Mouse (Mus musculus): Measurements from ENCODE around the gene Efcab9.

Efcab9 gene

DNA sequence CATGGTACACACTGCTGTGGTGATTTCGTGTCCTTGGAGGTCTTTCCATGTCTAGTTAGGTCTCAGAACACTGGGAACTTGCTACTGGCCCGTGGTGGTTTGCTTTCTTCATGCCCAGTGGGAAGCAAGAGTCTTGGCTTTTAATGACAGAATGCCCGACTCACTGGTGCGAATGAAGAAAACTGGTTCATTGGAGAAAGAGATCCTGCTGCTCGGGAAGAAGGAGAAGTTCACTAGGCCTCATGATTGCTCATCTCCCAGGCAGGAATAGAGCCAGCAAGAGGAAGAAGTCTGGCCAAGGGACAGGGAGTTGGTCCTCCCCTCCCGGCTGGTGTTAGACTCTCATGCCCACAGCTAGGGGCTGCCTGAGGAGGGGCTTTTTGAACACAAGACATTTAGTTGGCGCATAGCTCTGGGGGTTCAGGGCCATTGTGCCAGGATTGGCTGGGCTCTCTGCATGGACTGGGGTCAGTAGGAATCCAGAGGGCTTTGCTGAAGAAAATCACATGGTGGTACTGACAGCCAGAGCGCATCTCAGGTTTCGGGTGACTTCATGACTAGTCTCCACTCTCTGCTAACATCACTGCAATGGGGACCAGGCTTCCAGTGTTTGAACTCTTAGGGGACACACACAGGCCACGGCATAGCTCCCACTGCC lies 24.6 kb upstream of the Efcab9 start:
- no peak for DNase-seq (ENCODE audit: low read depth, low spot score)

DNA sequence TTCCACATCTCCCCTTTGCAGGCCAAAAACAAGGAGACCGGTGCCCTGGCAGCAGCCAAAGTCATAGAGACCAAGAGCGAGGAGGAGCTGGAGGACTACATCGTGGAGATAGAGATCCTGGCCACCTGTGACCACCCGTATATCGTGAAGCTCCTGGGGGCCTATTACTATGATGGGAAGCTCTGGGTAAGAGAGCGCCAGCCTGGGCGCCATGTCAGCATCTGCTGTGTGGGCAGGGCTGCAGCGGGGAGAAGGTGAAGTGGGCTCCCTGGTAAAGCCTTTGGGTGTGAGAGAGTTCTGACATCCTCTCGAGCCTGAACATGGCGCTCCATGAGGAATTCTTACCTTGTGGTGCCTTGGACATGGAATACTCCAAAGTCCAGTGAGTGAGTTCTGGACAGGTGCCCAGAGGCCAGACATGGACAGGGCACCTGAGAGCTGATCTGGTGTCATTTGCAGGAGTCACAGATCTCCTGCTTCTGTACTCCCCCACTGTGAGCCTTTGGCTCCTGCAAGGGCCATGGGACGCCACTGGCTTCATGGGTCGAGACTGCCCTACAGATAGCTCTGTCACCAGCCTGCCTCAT lies 23.3 kb upstream of the Efcab9 start:
- no peak for DNase-seq (ENCODE audit: low read depth, low spot score)

GRCm38 (mm10) chr11:32554141-32555091 lies 22.5 kb upstream of the Efcab9 start:
- no peak for DNase-seq (ENCODE audit: low read depth, low spot score)

DNA sequence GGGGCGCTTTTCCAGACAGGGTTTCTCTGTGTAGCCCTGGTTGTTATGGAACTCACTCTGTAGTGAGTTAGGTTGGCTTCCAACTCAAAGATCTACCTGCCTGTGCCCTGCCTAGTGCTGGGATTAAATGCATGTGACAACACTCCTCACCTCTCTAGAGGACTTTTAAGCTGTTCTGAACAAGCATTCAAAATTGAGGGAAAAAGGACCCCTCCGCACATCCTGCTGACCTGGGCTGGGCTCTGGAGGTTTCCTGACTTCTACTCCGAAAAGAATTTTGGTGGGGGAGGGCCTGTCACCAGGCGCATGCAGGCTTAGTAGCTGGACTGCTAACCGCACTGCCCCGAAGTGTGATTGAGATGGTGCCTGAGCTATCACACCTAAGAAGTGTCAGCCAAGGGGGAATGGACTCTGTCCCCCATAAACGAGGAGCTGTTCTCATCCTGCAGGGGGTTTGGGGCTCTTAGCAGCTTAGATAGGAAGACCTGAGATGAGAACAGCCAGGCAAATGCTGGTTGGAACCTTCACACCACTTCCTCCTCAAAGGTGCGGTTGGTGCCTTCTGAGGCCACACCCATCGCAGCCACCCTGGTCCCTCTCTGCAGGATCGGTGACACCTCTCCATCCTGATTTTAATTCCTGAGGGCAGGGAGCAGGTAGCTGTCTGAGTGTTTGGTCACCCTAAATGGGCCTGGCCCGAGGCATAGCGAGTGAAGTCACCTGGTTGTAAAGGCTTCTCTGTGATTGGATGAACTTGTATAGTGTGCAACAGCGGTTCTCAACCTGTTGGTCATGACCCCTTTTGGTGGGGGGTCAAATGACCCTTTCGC lies 21.6 kb upstream of the Efcab9 start:
- no peak for DNase-seq (ENCODE audit: low read depth, low spot score)

DNA sequence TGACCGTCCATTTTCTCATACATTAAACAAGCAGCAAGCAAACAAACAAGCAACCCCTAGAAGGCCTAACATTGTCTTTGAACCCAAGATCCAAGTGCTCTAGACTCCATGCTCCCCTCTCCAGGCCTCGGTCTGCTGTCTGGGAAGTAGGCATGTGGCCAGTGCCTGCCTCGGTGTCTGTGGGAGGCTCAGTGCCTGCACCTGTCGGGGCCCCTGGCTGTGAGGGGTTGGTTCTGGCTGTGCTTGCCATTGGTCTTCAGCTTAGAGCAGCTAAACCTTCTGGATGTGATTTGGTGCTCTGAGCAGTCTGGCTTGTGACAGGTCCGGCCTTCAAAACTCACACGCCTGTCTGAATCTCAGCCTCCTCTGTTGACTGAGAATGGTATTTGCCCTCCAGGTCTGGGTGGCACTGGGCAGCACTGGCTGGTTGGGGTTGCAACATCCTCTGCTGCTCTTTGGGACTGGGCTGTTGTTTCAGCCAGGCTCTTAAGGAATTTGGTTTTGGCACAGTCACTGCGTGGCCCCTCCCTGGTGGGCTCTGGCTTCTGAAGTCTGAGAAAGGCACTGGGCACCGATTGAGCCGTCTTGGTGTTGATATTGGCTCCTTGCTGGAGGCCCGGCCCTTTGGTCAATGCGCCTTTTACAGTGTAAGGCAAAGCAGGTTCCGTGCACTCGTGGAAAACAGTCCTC lies 20.7 kb upstream of the Efcab9 start:
- DNase-seq (ENCODE audit: low read depth, low spot score), result no peak

- DNase-seq (ENCODE audit: low read depth, low spot score), result no peak
Measured at GRCm38 (mm10) chr11:32551579-32552297, 19.9 kb upstream of the Efcab9 start.

DNA sequence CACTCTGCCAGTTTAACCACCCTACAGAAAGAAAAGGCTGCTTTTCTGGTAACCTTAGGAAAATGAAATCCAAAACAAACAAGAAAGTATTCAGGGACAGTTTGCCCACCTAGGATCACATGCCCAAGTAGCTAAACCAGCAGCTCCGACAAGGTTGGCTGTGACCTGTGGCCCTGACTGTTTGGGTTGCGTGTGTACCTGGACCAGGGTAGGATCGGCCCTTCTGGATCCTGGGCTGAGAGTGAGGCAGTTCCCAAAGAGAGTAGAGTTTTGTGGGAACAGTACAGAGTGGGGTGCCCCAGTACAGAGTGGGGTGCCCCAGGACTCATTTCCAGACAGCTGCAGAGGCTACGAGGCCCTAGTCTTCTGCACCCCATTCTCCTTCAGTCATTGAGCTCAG lies 19.2 kb upstream of the Efcab9 start:
- no peak for DNase-seq (ENCODE audit: low read depth, low spot score)

DNA sequence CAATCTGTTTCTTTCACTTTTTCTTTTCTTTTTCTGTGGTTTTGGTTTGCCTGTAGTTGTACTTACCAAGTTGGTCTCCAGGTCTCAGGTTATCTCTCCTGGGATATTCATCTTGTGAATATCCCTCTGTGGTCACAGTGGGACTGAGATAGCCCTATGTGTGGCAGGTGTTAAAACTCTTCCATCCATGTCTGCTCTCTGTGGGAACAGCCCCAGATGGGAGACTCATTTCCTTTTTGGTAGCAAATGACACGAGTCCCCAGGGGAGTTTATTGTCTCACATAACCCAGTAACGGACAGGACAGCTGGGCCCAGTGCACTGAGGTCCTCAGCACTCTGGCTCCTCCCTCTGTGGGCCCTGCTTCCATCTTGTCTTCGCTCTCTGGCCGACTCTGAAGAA lies 18.2 kb upstream of the Efcab9 start:
- DNase-seq (ENCODE audit: low read depth, low spot score), result no peak

- DNase-seq (ENCODE audit: low read depth, low spot score), result no peak
Measured at GRCm38 (mm10) chr11:32549236-32549635, 17.4 kb upstream of the Efcab9 start.

- DNase-seq (ENCODE audit: low read depth, low spot score), result no peak
Measured at GRCm38 (mm10) chr11:32548240-32548639, 16.4 kb upstream of the Efcab9 start.

- no peak for DNase-seq (ENCODE audit: low read depth, low spot score)
Measured at GRCm38 (mm10) chr11:32547391-32547947, 15.6 kb upstream of the Efcab9 start.

DNA sequence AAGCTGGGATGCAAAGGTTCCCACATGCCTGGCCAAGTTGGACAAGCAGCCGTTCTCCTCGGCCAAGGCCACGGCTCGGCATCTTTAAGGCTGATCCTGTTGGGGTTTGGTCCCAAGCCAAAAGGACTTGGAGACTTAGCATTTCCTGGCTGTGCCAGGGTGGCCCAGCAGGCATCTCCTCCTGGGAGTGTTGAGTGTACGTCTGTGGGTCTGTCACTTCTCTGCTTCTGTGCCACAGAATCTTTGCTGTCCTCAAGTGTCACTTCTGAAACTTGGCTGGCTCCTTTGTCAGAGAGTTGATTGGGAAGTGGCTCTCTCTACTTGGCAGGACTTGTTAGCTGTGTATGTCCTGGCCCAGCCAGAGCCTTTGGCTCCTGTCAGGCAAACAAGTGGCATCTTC lies 14.6 kb upstream of the Efcab9 start:
- no peak for DNase-seq (ENCODE audit: low read depth, low spot score)

DNA sequence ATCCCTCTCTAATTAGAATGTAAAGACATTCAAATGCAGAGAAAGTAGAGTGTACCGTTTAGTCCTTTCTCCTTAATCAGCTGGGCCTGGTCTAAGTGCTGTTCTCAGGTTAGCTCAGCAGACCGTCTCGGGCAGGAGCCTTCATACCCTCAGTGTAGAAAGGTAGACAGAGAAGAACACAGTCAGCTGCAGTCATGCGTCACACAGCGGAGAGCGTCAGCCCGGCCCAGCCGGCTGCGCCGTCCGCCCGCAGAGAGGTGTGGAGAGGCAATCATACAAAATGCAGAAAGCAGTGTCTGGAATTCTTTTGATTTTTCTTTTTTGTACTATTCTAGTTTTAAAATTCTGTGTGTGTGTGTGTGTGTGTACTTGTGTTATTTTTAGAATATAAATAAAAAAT lies 13.7 kb upstream of the Efcab9 start:
- DNase-seq (ENCODE audit: low read depth, low spot score), result no peak

- no peak for DNase-seq (ENCODE audit: low read depth, low spot score)
Measured at GRCm38 (mm10) chr11:32544497-32544896, 12.6 kb upstream of the Efcab9 start.

DNA sequence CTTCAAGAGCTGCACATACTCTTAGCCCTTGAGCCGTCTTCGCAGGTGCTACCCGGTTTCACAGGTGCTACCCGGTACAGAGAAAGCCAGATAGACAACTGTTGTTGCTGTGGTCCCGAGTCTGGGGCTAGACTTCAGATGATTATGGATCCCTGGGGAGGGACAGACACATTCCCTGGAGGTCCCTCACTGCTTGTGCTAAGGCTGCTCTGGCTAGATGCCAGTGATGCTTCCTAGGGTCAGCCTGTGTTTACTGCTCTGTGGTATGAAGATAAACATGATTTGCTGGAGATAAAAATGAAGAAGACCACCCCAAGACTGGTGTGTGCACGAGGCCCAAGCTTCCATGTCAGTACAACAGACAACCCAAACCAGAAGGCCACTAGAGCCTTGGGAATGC lies 12.2 kb upstream of the Efcab9 start:
- no peak for DNase-seq (ENCODE audit: low read depth, low spot score)

GRCm38 (mm10) chr11:32542687-32543411 lies 11.0 kb upstream of the Efcab9 start:
- DNase-seq (ENCODE audit: low read depth, low spot score), result peak; percentile 74

DNA sequence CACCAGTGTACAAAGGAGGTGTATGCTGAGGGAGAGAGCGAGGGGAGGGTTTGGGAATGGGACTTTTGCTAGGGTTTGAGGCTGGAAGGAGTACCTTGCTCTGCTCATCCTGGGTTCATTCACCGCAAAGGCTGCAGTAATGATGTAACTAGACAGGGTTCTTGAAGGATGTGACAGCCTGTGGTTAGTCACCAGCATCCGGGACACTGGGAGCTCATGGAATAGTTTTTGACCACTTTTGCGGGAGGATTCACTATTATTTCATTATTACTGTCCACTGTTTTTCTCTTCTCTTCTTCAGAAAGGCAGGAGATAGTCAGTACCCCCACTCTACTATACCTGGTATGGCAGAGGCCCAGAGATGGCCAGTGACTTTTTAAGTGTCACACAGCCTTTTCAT lies 10.3 kb upstream of the Efcab9 start:
- no peak for DNase-seq (ENCODE audit: low read depth, low spot score)

GRCm38 (mm10) chr11:32540463-32540862 lies 8.6 kb upstream of the Efcab9 start:
- DNase-seq (ENCODE audit: low read depth, low spot score), result no peak

GRCm38 (mm10) chr11:32539717-32540116 lies 7.8 kb upstream of the Efcab9 start:
- no peak for DNase-seq (ENCODE audit: low read depth, low spot score)
